Mouse (Mus musculus): ENCODE results near the gene Crim1. TPM values are rescaled to one million over a fixed set of nuclear protein-coding genes. Genes with fewer than 3 reads are reported as not detected.

Crim1 gene
- total and polyA plus RNA-seq, 3 experiments = 14.1 to 72.8 (median 21.9) TPM

DNA sequence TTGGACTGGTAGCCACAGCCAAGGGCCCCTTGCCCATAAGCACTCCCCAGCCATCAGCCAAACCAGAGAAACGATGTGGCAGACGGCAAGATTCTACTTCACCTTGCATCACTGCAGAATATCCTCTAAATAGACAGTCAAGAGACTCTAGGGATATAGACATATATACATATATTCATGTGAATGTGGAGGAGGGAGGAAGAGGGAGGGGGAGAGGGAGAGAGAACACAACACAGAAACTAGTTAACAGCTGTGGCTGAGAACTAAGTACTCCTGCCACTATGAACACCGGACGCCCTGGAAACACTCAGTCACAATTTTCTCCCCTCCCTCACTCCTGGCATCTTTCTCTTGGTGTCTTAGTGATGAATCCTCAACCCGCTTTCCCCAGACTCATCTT, 189.5 kb downstream of the Crim1 start:
- in situ Hi-C loops (cut with MboI; ENCODE audit: low pct_ligation_motif_present, low pct_unique_long_range_greater_than_20kb, low sequenced_read_pairs) = no loop called here
- dilution Hi-C loops (cut with MboI; ENCODE audit: extremely low pct_ligation_motif_present, extremely low pct_unique_long_range_greater_than_20kb, low sequenced_read_pairs) = no loop called here

DNA sequence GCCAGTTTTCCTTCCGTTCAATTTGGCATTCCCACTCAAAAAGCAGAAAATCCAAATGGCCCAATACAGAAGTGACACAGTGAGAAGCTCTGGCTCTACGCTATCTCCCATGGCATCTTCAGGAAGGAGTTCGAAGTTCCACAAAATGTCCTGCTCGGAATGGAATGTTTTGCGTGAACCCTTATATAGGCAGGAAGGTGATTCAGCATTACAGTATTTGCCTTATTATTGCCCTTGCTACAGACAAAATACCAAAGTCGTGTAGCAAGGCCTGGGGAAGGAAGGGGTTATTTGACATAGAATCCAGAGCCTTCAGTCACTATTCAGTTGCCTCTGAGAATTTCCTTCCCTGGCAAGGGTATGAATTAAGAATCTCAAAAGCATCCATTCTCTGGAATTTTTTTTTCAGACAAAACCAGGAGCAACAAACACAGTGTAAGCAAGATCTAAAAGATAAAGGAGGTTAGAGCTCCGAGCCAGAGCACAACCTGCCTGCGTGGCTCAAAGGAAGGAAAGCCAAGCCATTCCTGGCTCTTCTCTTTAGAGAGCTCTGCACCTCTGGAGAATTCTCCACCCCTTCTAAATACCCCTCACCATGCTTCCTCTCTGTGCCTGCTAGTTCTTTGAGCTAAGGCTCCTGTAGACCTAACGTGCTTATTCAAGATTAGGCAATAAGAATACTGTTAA, 192.5 kb downstream of the Crim1 start:
- Histone ChIP-seq H3K4me3 (replicated peaks in 1 of 3; ENCODE audit: low read depth in 2 of 3, low read length in 2 of 3, poor library complexity in 1 of 3) (no peak overlapping the region), H3K36me3 (replicated peaks in 1 of 2; ENCODE audit: control insufficient read depth in 1 of 2, insufficient read depth in 1 of 2, low read length in 1 of 2) (peaks cover 3 to 23% of the 10 kb centered on the region in 2 experiments), H3K27ac (ENCODE audit: insufficient read depth, low read depth) (no peak overlapping the region), H3K27me3 (replicated peaks) (no peaks in the 10 kb centered on the region), H3K9ac (ENCODE audit: insufficient read depth, low read depth) (no peak overlapping the region), H3K9me3 (replicated peaks; ENCODE audit: low read length) (no peaks in the 10 kb centered on the region), H3K79me2 (replicated peaks; ENCODE audit: control insufficient read depth, extremely low read depth, insufficient read depth, poor library complexity, severe bottlenecking) (no peaks in the 10 kb centered on the region), H3K4me1 (ENCODE audit: control insufficient read depth in 1 of 2, insufficient read depth in 2 of 2) (no peaks in the 10 kb centered on the region), H3K4me2 (ENCODE audit: insufficient read depth, low read depth, poor library complexity, severe bottlenecking) (no peak overlapping the region)
- TF ChIP-seq ZKSCAN1 (IDR thresholded peaks at IDR 0.05; ENCODE audit: borderline replicate concordance, low read depth, low read length) = no peak
- TF ChIP-seq EP300 (IDR thresholded peaks at IDR 0.05; ENCODE audit: low read length) = no peak
- TF ChIP-seq ZNF384 (IDR thresholded peaks at IDR 0.05; ENCODE audit: low read depth, low read length) = no peak
- TF ChIP-seq ZC3H11A (IDR thresholded peaks at IDR 0.05; ENCODE audit: low read depth, low read length) = no peak
- TF ChIP-seq POLR2AphosphoS2 (IDR thresholded peaks at IDR 0.05; ENCODE audit: low read depth, low read length) = no peak
- no peak for TF ChIP-seq HCFC1 (IDR thresholded peaks at IDR 0.05; ENCODE audit: low read depth, low read length)
- TF ChIP-seq NELFE (IDR thresholded peaks at IDR 0.05; ENCODE audit: low read depth, low read length) = no peak
- DNase-seq (ENCODE audit: extremely low read depth) = no peak
- dilution Hi-C loops (cut with MboI; ENCODE audit: extremely low pct_ligation_motif_present, extremely low pct_unique_long_range_greater_than_20kb, low sequenced_read_pairs) (no loop called here), in situ Hi-C loops (cut with MboI; ENCODE audit: low pct_ligation_motif_present, low pct_unique_long_range_greater_than_20kb, low sequenced_read_pairs) (no loop called here)

More for the DNA sequence above, 189.5 kb downstream of the Crim1 start:
- H3K27ac ChIP-seq (ENCODE audit: insufficient read depth, low read depth) = no peak overlapping the region
- DNase-seq (ENCODE audit: extremely low read depth) = no peak
- no peaks in the 10 kb centered on the region for H3K27me3 ChIP-seq (replicated peaks)
- no peaks in the 10 kb centered on the region for H3K79me2 ChIP-seq (replicated peaks; ENCODE audit: control insufficient read depth, extremely low read depth, insufficient read depth, poor library complexity, severe bottlenecking)
- H3K4me3 ChIP-seq (replicated peaks in 1 of 3; ENCODE audit: low read depth in 2 of 3, low read length in 2 of 3, poor library complexity in 1 of 3) = no peak overlapping the region
- no peak overlapping the region for H3K9ac ChIP-seq (ENCODE audit: insufficient read depth, low read depth)
- TF ChIP-seq CHD2 (IDR thresholded peaks at IDR 0.05; ENCODE audit: low read length) (no peak), NRF1 (IDR thresholded peaks at IDR 0.05; ENCODE audit: low read depth, low read length) (no peak), MEF2A (IDR thresholded peaks at IDR 0.05; ENCODE audit: borderline replicate concordance, low read depth, low read length) (no peak), JUND (conservative IDR thresholded peaks at IDR 0.05; ENCODE audit: low read depth, low read length) (no peak), ZNF384 (IDR thresholded peaks at IDR 0.05; ENCODE audit: low read depth, low read length) (no peak), MAFK (IDR thresholded peaks at IDR 0.05; ENCODE audit: insufficient replicate concordance, low read length) (no peak), NELFE (IDR thresholded peaks at IDR 0.05; ENCODE audit: low read depth, low read length) (no peak), PAX5 (IDR thresholded peaks at IDR 0.05; ENCODE audit: low read length) (no peak), TCF12 (IDR thresholded peaks at IDR 0.05; ENCODE audit: low read depth, low read length) (no peak), CHD1 (IDR thresholded peaks at IDR 0.05; ENCODE audit: low read depth, low read length) (no peak), UBTF (IDR thresholded peaks at IDR 0.05; ENCODE audit: low read depth, low read length) (no peak), SIN3A (IDR thresholded peaks at IDR 0.05; ENCODE audit: low read length) (no peak), MAZ (IDR thresholded peaks at IDR 0.05; ENCODE audit: low read depth, low read length) (no peak), MAX (IDR thresholded peaks at IDR 0.05; ENCODE audit: low read length) (no peak), GABPA (IDR thresholded peaks at IDR 0.05; ENCODE audit: insufficient replicate concordance, low read depth, low read length) (no peak)
- peaks cover 3 to 38% of the 10 kb centered on the region in 2 experiments for H3K36me3 ChIP-seq (replicated peaks in 1 of 2; ENCODE audit: control insufficient read depth in 1 of 2, insufficient read depth in 1 of 2, low read length in 1 of 2)
- H3K9me3 ChIP-seq (replicated peaks; ENCODE audit: low read length) = no peaks in the 10 kb centered on the region
- no peaks in the 10 kb centered on the region for H3K4me1 ChIP-seq (ENCODE audit: control insufficient read depth in 1 of 2, insufficient read depth in 2 of 2)
- no peak overlapping the region for H3K4me2 ChIP-seq (ENCODE audit: insufficient read depth, low read depth, poor library complexity, severe bottlenecking)

Data from CH12.LX (cell line).